Mouse (Mus musculus) stomach, embryonic 14.5 days (tissue): ENCODE measurements around the gene 2310039H08Rik. TPM values are rescaled to one million over a fixed set of nuclear protein-coding genes. Genes with fewer than 3 reads are reported as not detected.
"Not testable (repeated sequence)": the region's sequence is repeated elsewhere in the genome, so short reads cannot be mapped to it uniquely, and the experiment has no call there.

Source experiments
- ATAC-seq: fragments of 200-750 bp; cut with Nextera tagmentation; 2 replicates; pipeline ENCODE4 v1.8.0; 2017; ENCODE audit warnings: low read depth, moderate TSS enrichment; ENCODE audit not compliant: insufficient number of reproducible peaks, insufficient read depth, low FRiP score
- H3K27ac ChIP-seq: fragments of 300-500 bp; sonication (generic); 2 replicates; pipeline ENCODE4 v1.5.1; 2014; ENCODE audit warnings: mild to moderate bottlenecking, low read length, moderate library complexity, mixed read lengths
- H3K27me3 ChIP-seq: fragments of 300-500 bp; sonication (generic); 2 replicates; pipeline ENCODE4 v1.6.1; 2014; ENCODE audit warnings: low read length, control low read depth, mixed read lengths; ENCODE audit not compliant: control insufficient read depth, insufficient read depth
- H3K36me3 ChIP-seq: fragments of 300-500 bp; sonication (generic); 2 replicates; pipeline ENCODE4 v1.6.1; 2014; ENCODE audit warnings: mild to moderate bottlenecking, control low read depth, low read length, moderate library complexity, mixed read lengths; ENCODE audit not compliant: control insufficient read depth, insufficient read depth
- H3K4me1 ChIP-seq: fragments of 300-500 bp; sonication (generic); 2 replicates; pipeline ENCODE4 v1.6.1; 2014; ENCODE audit warnings: low read length, control low read depth, mixed read lengths; ENCODE audit not compliant: control insufficient read depth, insufficient read depth
- H3K4me2 ChIP-seq: fragments of 300-500 bp; sonication (generic); replicated peaks from 2 replicates; pipeline ENCODE4 v1.6.1; 2014; ENCODE audit warnings: low read depth, low read length, control low read depth
- H3K4me3 ChIP-seq: fragments of 300-500 bp; sonication (generic); 2 replicates; pipeline ENCODE4 v1.5.1; 2014; ENCODE audit warnings: low read depth, low read length, control low read depth
- H3K9ac ChIP-seq: fragments of 300-500 bp; sonication (generic); replicated peaks from 2 replicates; pipeline ENCODE4 v1.6.1; 2014; ENCODE audit warnings: low read depth, mild to moderate bottlenecking, control low read depth, low read length, moderate library complexity, mixed read lengths
- H3K9me3 ChIP-seq: fragments of 300-500 bp; sonication (generic); 2 replicates; pipeline ENCODE4 v1.6.1; 2016; ENCODE audit warnings: low read depth, low read length, control low read depth; ENCODE audit not compliant: control insufficient read depth
- WGBS: fragments of 180-500 bp; shearing (Covaris S2); extraction: QIAGEN DNeasy Blood & Tissue Kit; methylation state at CpG from one replicate; pipeline ENCODE4 v1.1.7; 2014; 5-methylcytosine and 5-hydroxymethylcytosine counted together
- polyA plus RNA-seq: library from polyadenylated mRNA; unstranded; fragments of >200 nt; fragmentation: Nextera tagmentation; extraction: Ambion mirVana; gene quantifications from 2 replicates; pipeline ENCODE4 v1.2.1, GENCODE M21; 2014

2310039H08Rik gene
- polyA plus RNA-seq, 1 experiment from 2014 or later: 79.1 TPM

GRCm38 (mm10) chr17:46749282-46749681 is 23.2 kb upstream of the 2310039H08Rik start:
- Histone ChIP-seq H3K9ac (no peak overlapping the region), H3K27me3 (no peaks in the 10 kb centered on the region), H3K27ac (no peak overlapping the region), H3K4me3 (no peak overlapping the region), H3K9me3 (no peaks in the 10 kb centered on the region), H3K4me1 (no peaks in the 10 kb centered on the region), H3K4me2 (no peak overlapping the region), H3K36me3 (0 out of 2 replicates have a peak, but pooled peaks cover 6% of the 10 kb centered on the region)
- ATAC-seq: no peak
- WGBS: 92% methylated on average over 5 of the region's 5 CpGs

- ATAC-seq: no peak
- 92% methylated on average over 4 of the region's 4 CpGs for WGBS
- Histone ChIP-seq H3K36me3 (0 out of 2 replicates have a peak, but pooled peaks cover 6% of the 10 kb centered on the region), H3K4me1 (no peaks in the 10 kb centered on the region), H3K4me3 (peak overlapping the region; percentile 65; the same call in 1 of the 2 replicates), H3K9ac (no peak overlapping the region), H3K9me3 (no peaks in the 10 kb centered on the region), H3K27ac (no peak overlapping the region; the same call in 1 of the 2 replicates), H3K27me3 (no peaks in the 10 kb centered on the region), H3K4me2 (peak overlapping the region; percentile 56)
Measured at GRCm38 (mm10) chr17:46750580-46750979, 21.9 kb upstream of the 2310039H08Rik start.

GRCm38 (mm10) chr17:46751056-46751793 is 21.2 kb upstream of the 2310039H08Rik start:
- H3K27me3 ChIP-seq: no peaks in the 10 kb centered on the region
- 0 out of 2 replicates have a peak, but pooled peaks cover 6% of the 10 kb centered on the region for H3K36me3 ChIP-seq
- H3K4me2 ChIP-seq: peak overlapping the region; percentile 56
- H3K4me3 ChIP-seq: peak overlapping the region; percentile 65
- no peaks in the 10 kb centered on the region for H3K9me3 ChIP-seq
- 17% methylated on average over 16 of the region's 16 CpGs for WGBS
- ATAC-seq: no peak; the same call in 1 of the 2 replicates
- H3K27ac ChIP-seq: peak overlapping the region; percentile 88
- H3K4me1 ChIP-seq: no peaks in the 10 kb centered on the region
- H3K9ac ChIP-seq: peak overlapping the region; percentile 22

- Histone ChIP-seq H3K27ac (peak within 1 kb of the TSS; percentile 88), H3K27me3 (no peaks in the 10 kb centered on the region), H3K4me3 (peak within 1 kb of the TSS; percentile 65), H3K9ac (peak within 1 kb of the TSS; percentile 22), H3K4me2 (peak within 1 kb of the TSS; percentile 56), H3K4me1 (no peaks in the 10 kb centered on the region), H3K9me3 (no peaks in the 10 kb centered on the region), H3K36me3 (0 out of 2 replicates have a peak, but pooled peaks cover 4% of the 10 kb centered on the region)
- under 1% methylated on average over 57 of the region's 58 CpGs for WGBS
- ATAC-seq: peak; percentile 99
Measured at GRCm38 (mm10) chr17:46751794-46752556, 20.5 kb upstream of the 2310039H08Rik start, which contains the start of gene Cnpy3. Cnpy3 (minus strand) TSS chr17:46752214.

- ATAC-seq: no peak
- no peak overlapping the region for H3K4me2 ChIP-seq
- H3K4me3 ChIP-seq: no peak overlapping the region
- no peaks in the 10 kb centered on the region for H3K27me3 ChIP-seq
- no peaks in the 10 kb centered on the region for H3K9me3 ChIP-seq
- WGBS: 79% methylated on average over 12 of the region's 12 CpGs
- H3K27ac ChIP-seq: no peak overlapping the region
- H3K9ac ChIP-seq: no peak overlapping the region
- H3K36me3 ChIP-seq: no peaks in the 10 kb centered on the region
- no peaks in the 10 kb centered on the region for H3K4me1 ChIP-seq
Measured at GRCm38 (mm10) chr17:46758753-46759152, 13.7 kb upstream of the 2310039H08Rik start.

- H3K4me3 ChIP-seq: no peak within 1 kb of the TSS
- ATAC-seq: no peak
- H3K4me1 ChIP-seq: no peaks in the 10 kb centered on the region
- no peak within 1 kb of the TSS for H3K9ac ChIP-seq
- no peaks in the 10 kb centered on the region for H3K9me3 ChIP-seq
- H3K4me2 ChIP-seq: no peak within 1 kb of the TSS
- H3K36me3 ChIP-seq: no peaks in the 10 kb centered on the region
- no peak within 1 kb of the TSS for H3K27ac ChIP-seq
- WGBS: 52% methylated on average over 2 of the region's 2 CpGs
- no peaks in the 10 kb centered on the region for H3K27me3 ChIP-seq
Measured at GRCm38 (mm10) chr17:46763544-46763943, 8.9 kb upstream of the 2310039H08Rik start, which contains the start of gene Ptcra. Ptcra (minus strand) TSS chr17:46763712.

GRCm38 (mm10) chr17:46764916-46765315 is 7.5 kb upstream of the 2310039H08Rik start:
- H3K4me1 ChIP-seq, H3K27me3 ChIP-seq, H3K27ac ChIP-seq, ATAC-seq, H3K4me2 ChIP-seq, H3K9ac ChIP-seq, H3K9me3 ChIP-seq, H3K4me3 ChIP-seq, H3K36me3 ChIP-seq: not testable (repeated sequence)
- WGBS: 60% methylated on average over 8 of the region's 9 CpGs

- no peak overlapping the region for H3K4me2 ChIP-seq
- WGBS: 51% methylated on average over 8 of the region's 8 CpGs
- ATAC-seq: no peak
- no peak overlapping the region for H3K27ac ChIP-seq
- no peaks in the 10 kb centered on the region for H3K9me3 ChIP-seq
- no peaks in the 10 kb centered on the region for H3K4me1 ChIP-seq
- H3K27me3 ChIP-seq: no peaks in the 10 kb centered on the region
- H3K36me3 ChIP-seq: no peaks in the 10 kb centered on the region
- H3K4me3 ChIP-seq: no peak overlapping the region
- no peak overlapping the region for H3K9ac ChIP-seq
Measured at GRCm38 (mm10) chr17:46767868-46768267, 4.6 kb upstream of the 2310039H08Rik start.
